Mouse (Mus musculus): ENCODE measurements around the gene Kcnq5. TPM values are rescaled to one million over a fixed set of nuclear protein-coding genes. Genes with fewer than 3 reads are reported as not detected.

Kcnq5 gene
- polyA plus RNA-seq, 1 experiment from 2014 or later, result 0.62 TPM

DNA sequence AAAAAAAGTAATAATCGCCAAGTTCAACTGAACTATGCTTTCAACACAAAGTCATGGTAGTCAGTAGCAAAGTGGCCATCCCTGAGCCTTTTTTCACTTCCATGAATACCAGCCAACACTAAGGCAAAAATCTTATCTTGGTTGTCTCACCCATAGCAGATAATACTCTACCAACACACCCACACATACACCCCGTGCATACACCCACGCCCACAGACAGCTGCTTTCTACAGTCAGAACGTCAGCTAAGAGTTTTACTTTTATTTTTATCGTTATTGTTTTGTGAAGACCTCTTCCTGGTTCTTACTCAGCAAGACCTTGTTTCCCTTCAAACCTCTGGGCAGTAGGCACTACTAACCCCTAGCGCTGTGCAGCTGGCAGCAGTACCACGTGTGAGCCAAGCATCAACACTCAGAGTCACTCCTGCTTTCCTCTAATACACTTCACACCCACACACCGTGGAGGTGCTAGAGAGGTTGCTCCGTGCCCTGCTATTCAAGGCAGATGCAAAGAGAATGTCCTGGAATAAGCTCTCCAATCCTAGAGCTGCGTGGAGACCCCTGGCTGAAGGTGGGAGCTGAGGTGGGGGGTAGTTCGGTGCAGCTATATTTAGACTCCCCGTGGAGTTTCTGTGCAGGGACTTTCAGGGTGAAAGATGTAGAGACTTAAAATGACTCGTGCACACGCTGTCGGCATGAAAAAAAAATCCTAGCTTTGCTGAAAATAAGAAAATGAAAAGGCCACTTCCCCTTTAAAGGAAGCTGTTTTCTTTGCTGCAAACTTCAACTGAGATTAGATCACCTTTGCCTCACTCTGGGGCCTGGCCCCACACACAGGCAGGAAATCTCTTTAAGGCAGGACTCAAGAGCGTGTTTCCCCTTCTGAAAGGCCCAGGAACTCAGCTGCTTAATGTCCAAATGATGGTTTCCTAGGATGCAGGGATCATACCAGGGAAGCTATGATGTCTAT lies 1.4 kb upstream of the Kcnq5 start:
- Histone ChIP-seq H3K9me3 (ENCODE audit: control insufficient read depth, low read length) (no peaks in the 10 kb centered on the region), H3K36me3 (ENCODE audit: control insufficient read depth, insufficient read depth, low read length) (no peaks in the 10 kb centered on the region), H3K27me3 (ENCODE audit: control insufficient read depth, insufficient read depth, low read length) (no peaks in the 10 kb centered on the region), H3K4me3 (ENCODE audit: low read depth, low read length) (no peak overlapping the region), H3K9ac (ENCODE audit: low read length) (no peak overlapping the region), H3K4me2 (replicated peaks; ENCODE audit: low read depth) (0 out of 2 replicates have a peak overlapping the region, but pooled peaks have one; percentile 2), H3K27ac (replicated peaks) (no peak overlapping the region), H3K4me1 (replicated peaks; ENCODE audit: control insufficient read depth, insufficient read depth) (no peaks in the 10 kb centered on the region; the same call in 1 of the 2 replicates)
- peak; percentile 52; the same call in 1 of the 2 replicates for ATAC-seq (ENCODE audit: low FRiP score, low TSS enrichment)
- peak; percentile 18 for DNase-seq (ENCODE audit: low spot score)
- WGBS, result 47% methylated on average over 16 of the region's 16 CpGs
- TF ChIP-seq EP300 (optimal IDR thresholded peaks at IDR 0.05), result no peak
- no peak for TF ChIP-seq CTCF (IDR thresholded peaks at IDR 0.05; ENCODE audit: low read depth)

DNA sequence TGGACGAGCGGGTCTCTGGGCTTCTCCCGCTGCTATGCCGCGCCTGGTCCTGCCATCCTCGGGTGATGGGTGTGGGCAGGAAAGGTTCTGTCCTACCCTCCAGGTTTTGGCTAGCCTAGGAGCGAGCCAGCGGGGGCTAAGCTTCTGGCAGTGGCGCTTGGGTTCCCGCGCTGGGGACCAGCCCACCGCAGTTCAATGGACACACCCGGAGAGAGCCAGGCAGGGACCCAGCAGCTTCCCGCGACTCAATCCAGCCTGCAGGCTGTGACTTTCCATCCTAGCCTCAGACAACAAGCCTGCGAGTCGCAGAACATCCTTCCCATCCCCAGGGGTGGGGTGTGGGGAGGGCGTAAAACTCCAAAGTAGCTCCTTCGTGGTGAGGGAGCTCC lies 335 bp upstream of the Kcnq5 start:
- TF ChIP-seq CTCF (IDR thresholded peaks at IDR 0.05; ENCODE audit: low read depth) (no peak), EP300 (optimal IDR thresholded peaks at IDR 0.05) (no peak)
- DNase-seq (ENCODE audit: low spot score) (peak; percentile 30), ATAC-seq (ENCODE audit: low FRiP score, low TSS enrichment) (0 out of 2 replicates have a peak, but pooled peaks have one; percentile 1)
- H3K4me3 ChIP-seq (ENCODE audit: low read depth, low read length), result peak overlapping the region; percentile 63
- H3K4me1 ChIP-seq (replicated peaks; ENCODE audit: control insufficient read depth, insufficient read depth), result no peaks in the 10 kb centered on the region; the same call in 1 of the 2 replicates
- no peaks in the 10 kb centered on the region for H3K27me3 ChIP-seq (ENCODE audit: control insufficient read depth, insufficient read depth, low read length)
- H3K27ac ChIP-seq (replicated peaks), result no peak overlapping the region
- under 1% methylated on average over 19 of the region's 19 CpGs for WGBS
- H3K9ac ChIP-seq (ENCODE audit: low read length), result peak overlapping the region; percentile 64
- H3K36me3 ChIP-seq (ENCODE audit: control insufficient read depth, insufficient read depth, low read length), result no peaks in the 10 kb centered on the region
- H3K4me2 ChIP-seq (replicated peaks; ENCODE audit: low read depth), result peak overlapping the region; percentile 94
- no peaks in the 10 kb centered on the region for H3K9me3 ChIP-seq (ENCODE audit: control insufficient read depth, low read length)

DNA sequence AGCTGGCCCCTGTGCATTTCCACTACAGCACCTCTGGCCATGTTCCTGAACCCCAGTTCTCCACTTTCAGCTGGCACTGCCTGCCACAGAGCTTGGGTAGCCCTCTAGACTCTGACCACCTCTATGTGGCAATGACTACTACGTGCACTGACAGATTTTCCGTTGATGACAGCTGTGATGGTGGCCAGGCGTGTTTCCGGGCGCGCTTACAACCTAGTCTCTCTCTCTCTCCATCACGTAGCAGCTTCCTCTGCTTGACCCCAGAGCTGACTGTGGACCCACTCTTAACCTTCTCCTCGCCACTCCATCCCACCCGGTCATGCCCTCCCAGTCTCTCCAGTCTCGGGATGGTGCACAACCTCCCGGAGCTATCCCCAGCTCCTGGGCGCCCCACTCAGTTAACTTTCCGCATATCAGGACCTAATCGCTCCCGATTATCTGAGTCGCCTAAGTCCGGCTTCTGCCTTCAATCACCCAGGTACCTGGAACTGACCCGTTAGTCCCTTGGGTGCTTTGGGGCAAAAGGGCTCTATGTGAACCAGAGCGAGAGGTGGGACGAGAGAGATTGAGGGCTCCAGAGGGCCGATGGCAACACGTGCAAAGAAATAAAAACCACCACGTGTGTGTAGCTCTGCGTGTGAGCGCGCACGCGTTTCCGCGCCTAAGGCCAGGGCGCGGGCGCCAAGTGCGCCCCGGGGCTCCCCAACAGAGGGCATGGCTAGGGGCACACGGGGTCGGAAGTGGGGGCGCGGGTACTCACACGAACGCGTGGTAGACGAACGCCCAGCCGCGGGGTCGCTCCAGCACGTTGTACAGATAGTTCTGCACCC lies 1.1 kb downstream of the Kcnq5 start:
- ATAC-seq (ENCODE audit: low FRiP score, low TSS enrichment) (peak; percentile 39), DNase-seq (ENCODE audit: low spot score) (peak; percentile 33)
- Histone ChIP-seq H3K4me2 (replicated peaks; ENCODE audit: low read depth) (peak overlapping the region; percentile 94), H3K27ac (replicated peaks) (no peak overlapping the region), H3K4me3 (ENCODE audit: low read depth, low read length) (peak overlapping the region; percentile 63), H3K27me3 (ENCODE audit: control insufficient read depth, insufficient read depth, low read length) (no peaks in the 10 kb centered on the region), H3K9me3 (ENCODE audit: control insufficient read depth, low read length) (no peaks in the 10 kb centered on the region), H3K36me3 (ENCODE audit: control insufficient read depth, insufficient read depth, low read length) (no peaks in the 10 kb centered on the region), H3K9ac (ENCODE audit: low read length) (peak overlapping the region; percentile 64), H3K4me1 (replicated peaks; ENCODE audit: control insufficient read depth, insufficient read depth) (no peaks in the 10 kb centered on the region; the same call in 1 of the 2 replicates)
- TF ChIP-seq CTCF (IDR thresholded peaks at IDR 0.05; ENCODE audit: low read depth) (no peak; the same call in 1 of the 2 replicates), EP300 (optimal IDR thresholded peaks at IDR 0.05) (no peak)
- WGBS, result under 1% methylated on average over 48 of the region's 48 CpGs

DNA sequence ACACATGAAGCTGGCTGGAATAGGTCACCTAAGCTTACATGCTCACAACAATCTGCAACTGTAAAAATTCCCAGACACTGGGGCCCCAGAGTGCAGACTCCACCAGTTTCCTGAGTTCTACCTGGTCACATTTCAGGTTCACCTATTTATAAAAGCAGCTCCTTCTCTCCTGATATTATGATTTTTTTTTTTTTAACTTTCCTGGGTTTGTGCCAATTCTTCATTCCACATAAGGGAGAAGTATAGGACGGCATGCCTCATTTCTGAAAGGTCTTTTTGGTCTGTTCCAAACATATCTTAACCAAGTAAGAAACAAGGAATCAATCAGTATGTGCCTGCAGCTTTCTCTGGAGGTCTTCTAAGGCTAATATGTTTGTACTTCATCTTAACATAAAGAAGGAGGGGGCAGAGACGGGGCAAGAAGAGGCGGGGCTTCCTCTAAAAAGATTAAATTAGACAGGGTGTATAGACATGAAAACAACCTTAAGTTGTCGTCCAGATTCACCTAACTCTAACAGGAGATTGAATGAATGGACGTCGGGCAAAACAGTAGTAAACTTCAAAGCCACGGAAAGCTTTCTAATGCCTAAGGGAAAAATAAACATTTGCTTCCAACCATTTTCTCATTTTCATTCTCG lies 2.0 kb downstream of the Kcnq5 start:
- no peak overlapping the region for H3K27ac ChIP-seq (replicated peaks)
- H3K9ac ChIP-seq (ENCODE audit: low read length), result no peak overlapping the region
- H3K4me1 ChIP-seq (replicated peaks; ENCODE audit: control insufficient read depth, insufficient read depth), result no peaks in the 10 kb centered on the region; the same call in 1 of the 2 replicates
- peak overlapping the region; percentile 94; the same call in 1 of the 2 replicates for H3K4me2 ChIP-seq (replicated peaks; ENCODE audit: low read depth)
- ATAC-seq (ENCODE audit: low FRiP score, low TSS enrichment), result no peak
- DNase-seq (ENCODE audit: low spot score), result no peak
- H3K4me3 ChIP-seq (ENCODE audit: low read depth, low read length), result no peak overlapping the region
- TF ChIP-seq EP300 (optimal IDR thresholded peaks at IDR 0.05), result no peak
- TF ChIP-seq CTCF (IDR thresholded peaks at IDR 0.05; ENCODE audit: low read depth), result no peak
- H3K9me3 ChIP-seq (ENCODE audit: control insufficient read depth, low read length), result no peaks in the 10 kb centered on the region
- H3K27me3 ChIP-seq (ENCODE audit: control insufficient read depth, insufficient read depth, low read length), result no peaks in the 10 kb centered on the region
- no peaks in the 10 kb centered on the region for H3K36me3 ChIP-seq (ENCODE audit: control insufficient read depth, insufficient read depth, low read length)
- WGBS, result 7% methylated on average over 8 of the region's 8 CpGs

DNA sequence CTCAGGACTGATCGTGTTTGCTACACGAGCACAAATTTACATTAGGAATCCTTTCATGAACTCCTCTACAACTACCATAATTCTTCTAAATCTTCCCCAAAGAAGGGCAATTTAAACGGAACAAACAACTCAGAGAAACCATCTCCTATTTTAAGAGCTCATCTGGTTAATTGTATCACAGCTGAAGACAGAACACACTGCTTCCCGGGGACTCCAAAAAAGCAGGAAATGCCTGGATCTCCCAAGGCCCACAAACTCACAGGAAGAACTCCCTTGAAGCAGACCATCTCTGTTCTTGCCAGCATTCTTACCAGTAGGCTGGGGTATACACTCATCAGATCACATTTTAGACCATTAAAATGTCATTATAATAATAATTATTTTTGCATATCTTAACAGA lies 3.7 kb downstream of the Kcnq5 start:
- H3K4me3 ChIP-seq (ENCODE audit: low read depth, low read length), result no peak overlapping the region
- no peaks in the 10 kb centered on the region; the same call in 1 of the 2 replicates for H3K4me1 ChIP-seq (replicated peaks; ENCODE audit: control insufficient read depth, insufficient read depth)
- TF ChIP-seq CTCF (IDR thresholded peaks at IDR 0.05; ENCODE audit: low read depth), result no peak
- TF ChIP-seq EP300 (optimal IDR thresholded peaks at IDR 0.05), result no peak
- no peaks in the 10 kb centered on the region for H3K27me3 ChIP-seq (ENCODE audit: control insufficient read depth, insufficient read depth, low read length)
- no peak for DNase-seq (ENCODE audit: low spot score)
- no peak overlapping the region for H3K9ac ChIP-seq (ENCODE audit: low read length)
- no peaks in the 10 kb centered on the region for H3K36me3 ChIP-seq (ENCODE audit: control insufficient read depth, insufficient read depth, low read length)
- H3K27ac ChIP-seq (replicated peaks), result no peak overlapping the region
- no peak for ATAC-seq (ENCODE audit: low FRiP score, low TSS enrichment)
- H3K9me3 ChIP-seq (ENCODE audit: control insufficient read depth, low read length), result no peaks in the 10 kb centered on the region
- 42% methylated on average over 4 of the region's 4 CpGs for WGBS
- no peak overlapping the region for H3K4me2 ChIP-seq (replicated peaks; ENCODE audit: low read depth)

All from stomach, postnatal 0 days (tissue).